Mouse (Mus musculus): ENCODE measurements around the gene Ruvbl2. TPM values are rescaled to one million over a fixed set of nuclear protein-coding genes. Genes with fewer than 3 reads are reported as not detected.
"Not testable (repeated sequence)": the region's sequence is repeated elsewhere in the genome, so short reads cannot be mapped to it uniquely, and the experiment has no call there.

The Ruvbl2 gene
- polyA plus RNA-seq (2016; fragmentation: Nextera tagmentation; extraction: Ambion mirVana) = 227 TPM in 2 replicates

DNA sequence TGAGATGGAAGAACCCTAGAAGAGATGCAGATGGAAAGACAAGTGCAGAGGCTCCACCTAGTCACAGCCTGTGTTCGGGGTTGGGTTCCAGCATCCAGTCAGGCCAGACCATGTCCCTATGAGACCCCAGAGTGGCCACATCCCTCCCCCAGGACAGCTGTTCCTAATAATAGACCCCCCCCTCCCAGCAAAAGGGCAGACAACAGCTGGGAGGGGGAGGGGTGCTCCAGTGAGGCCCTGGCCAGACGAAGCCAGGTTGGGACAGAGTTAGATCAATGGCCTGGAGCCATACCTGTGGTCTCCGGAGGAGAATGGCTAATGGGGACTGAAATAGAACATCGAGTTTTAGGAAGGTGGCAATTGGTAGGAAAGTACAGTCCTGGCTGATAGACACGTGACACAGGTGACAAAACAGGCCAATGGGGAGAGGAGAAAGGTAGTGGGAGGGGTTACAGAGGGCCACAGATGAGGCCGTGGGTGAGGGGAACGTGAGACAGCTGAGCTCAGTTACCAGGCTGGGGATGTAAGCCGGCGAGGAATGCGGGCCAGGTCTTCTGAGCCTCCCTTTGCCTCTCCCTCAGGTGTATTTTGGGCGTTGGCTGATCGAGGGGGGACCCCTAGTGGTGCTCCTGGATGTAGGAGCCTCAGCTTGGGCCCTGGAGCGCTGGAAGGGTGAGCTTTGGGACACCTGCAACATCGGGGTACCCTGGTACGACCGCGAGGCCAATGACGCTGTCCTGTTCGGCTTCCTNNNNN, at the start of gene Ruvbl2:
TSS of gene Ruvbl2 (minus strand) at position 576 of the 756 bp plus-strand sequence.
- H3K27me3 ChIP-seq (replicated peaks; ENCODE audit: low read depth, poor library complexity, severe bottlenecking) = no peaks in the 10 kb centered on the region
- H3K27ac ChIP-seq (replicated peaks) = peak within 1 kb of the TSS; percentile 62

DNA sequence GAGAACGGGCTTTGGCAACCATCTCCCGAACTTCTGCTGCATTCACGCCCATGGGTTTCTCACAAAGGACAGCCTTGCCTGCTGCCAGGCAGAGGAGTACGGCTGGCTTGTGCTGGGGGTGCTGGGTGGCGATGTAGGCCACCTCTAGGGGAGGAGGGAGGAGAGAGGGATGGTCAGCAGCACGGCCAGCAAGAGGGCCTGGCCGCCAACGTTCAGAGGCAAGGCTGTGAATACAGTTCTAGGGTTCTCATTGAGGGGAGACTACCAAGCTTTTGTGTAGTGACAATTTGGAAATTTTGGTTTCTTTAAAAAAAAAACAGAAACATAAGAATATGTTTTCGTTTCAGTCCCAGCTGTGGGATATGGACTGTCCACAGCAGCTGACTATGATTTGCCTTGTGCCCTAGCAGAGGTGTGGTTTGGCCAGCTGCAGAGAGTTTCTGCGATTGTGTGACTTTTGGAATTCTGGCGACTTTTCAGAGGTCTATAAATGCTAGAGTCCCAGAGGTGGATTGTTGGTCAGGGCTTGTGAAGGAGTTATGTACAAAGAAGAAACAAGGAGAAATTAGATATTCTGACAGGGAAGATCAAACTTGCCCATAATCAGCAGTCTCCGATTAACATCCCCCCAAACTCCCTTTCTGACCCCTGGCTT, 49.0 kb upstream of the Ruvbl2 start, which contains the start of gene Gm45808:
TSS of gene Gm45808 (minus strand) at position 51 of the 655 bp plus-strand sequence.
- Histone ChIP-seq H3K9me3 (no peaks in the 10 kb centered on the region), H3K4me3 (no peak within 1 kb of the TSS; the same call in 1 of the 2 replicates), H3K36me3 (replicated peaks) (peaks cover 8% of the 10 kb centered on the region), H3K4me1 (peaks cover 44% of the 10 kb centered on the region), H3K27me3 (replicated peaks; ENCODE audit: low read depth, poor library complexity, severe bottlenecking) (no peaks in the 10 kb centered on the region), H3K27ac (replicated peaks) (no peak within 1 kb of the TSS)
- no peak for DNase-seq (ENCODE audit: low spot score)
- WGBS = 85% methylated on average over 12 of the region's 12 CpGs

More for the DNA sequence above, at the start of gene Ruvbl2:
- no peaks in the 10 kb centered on the region for H3K9me3 ChIP-seq
- peak within 1 kb of the TSS; percentile 42 for H3K4me3 ChIP-seq
- H3K4me1 ChIP-seq = peaks cover 45% of the 10 kb centered on the region
- peak; percentile 65 for DNase-seq (ENCODE audit: low spot score)
- 19% methylated on average over 19 of the region's 19 CpGs for WGBS
- H3K36me3 ChIP-seq (replicated peaks) = peaks cover 33% of the 10 kb centered on the region

DNA sequence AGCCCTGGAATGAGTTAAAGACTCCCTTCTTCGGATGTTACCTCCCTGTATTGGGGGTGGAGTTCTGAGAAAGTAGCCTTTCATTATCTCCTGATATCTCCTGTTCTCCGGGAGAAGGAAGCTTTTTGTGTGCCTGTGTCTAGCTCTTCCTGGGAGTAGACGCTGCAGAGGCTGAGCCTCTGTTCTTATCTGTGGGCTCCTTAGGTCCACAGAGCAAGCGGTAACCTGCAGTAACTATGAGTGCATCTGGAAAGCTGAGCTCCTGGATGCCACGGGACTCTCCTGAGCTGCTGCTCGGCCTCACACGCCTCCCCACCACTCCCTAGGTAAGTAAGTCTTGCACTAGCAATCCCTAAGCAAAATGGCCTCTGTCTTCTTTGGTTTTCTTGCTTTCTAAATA, 48.3 kb upstream of the Ruvbl2 start:
- peaks cover 37% of the 10 kb centered on the region for H3K4me1 ChIP-seq
- H3K36me3 ChIP-seq (replicated peaks) = peaks cover 6% of the 10 kb centered on the region; the same call in 1 of the 2 replicates
- H3K9me3 ChIP-seq = no peaks in the 10 kb centered on the region
- H3K27ac ChIP-seq (replicated peaks) = no peak overlapping the region
- no peak for DNase-seq (ENCODE audit: low spot score)
- H3K27me3 ChIP-seq (replicated peaks; ENCODE audit: low read depth, poor library complexity, severe bottlenecking) = no peaks in the 10 kb centered on the region
- no peak overlapping the region for H3K4me3 ChIP-seq
- WGBS = 82% methylated on average over 7 of the region's 7 CpGs

DNA sequence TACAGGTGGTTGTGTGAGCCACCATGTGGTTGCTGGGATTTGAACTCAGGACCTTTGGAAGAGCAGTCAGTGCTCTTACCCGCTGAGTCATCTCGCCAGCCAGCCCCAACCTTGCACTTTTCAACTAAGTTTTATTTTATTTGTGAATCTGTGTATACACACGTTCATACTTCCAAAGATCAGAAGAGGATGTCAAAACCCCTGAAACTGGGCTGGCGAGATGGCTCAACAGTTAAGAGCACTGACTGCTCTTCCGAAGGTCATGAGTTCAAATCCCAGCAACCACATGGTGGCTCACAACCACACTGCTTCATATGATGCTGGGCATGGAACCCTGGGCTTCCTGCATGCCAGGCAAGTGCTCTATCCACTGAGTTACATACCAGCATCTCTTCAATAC, 47.1 kb upstream of the Ruvbl2 start:
- H3K27ac ChIP-seq (replicated peaks); H3K9me3 ChIP-seq; H3K27me3 ChIP-seq (replicated peaks; ENCODE audit: low read depth, poor library complexity, severe bottlenecking); H3K36me3 ChIP-seq (replicated peaks); H3K4me3 ChIP-seq; DNase-seq (ENCODE audit: low spot score): not testable (repeated sequence)
- H3K4me1 ChIP-seq = peaks cover 25% of the 10 kb centered on the region
- 91% methylated on average over 5 of the region's 5 CpGs for WGBS

DNA sequence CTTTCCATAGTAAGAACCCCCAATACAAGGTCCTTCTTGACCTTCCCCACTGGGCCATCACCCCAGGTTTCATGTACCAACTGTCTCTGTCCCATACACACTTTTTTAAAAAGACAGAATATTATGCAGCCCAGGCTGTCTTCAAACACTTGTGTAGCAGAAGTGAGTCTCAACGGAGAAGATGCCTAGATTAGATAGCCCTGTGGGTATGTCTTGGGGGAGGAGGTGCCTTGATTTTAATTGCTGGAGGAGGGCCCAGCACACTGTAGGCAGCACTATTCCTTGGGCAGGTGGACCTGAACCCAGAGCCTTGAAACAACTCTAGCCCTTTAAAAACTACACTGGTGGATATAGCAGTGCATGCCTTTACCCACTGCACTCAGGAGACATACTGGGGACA, 44.3 kb upstream of the Ruvbl2 start:
- no peak for DNase-seq (ENCODE audit: low spot score)
- peaks cover 14% of the 10 kb centered on the region for H3K36me3 ChIP-seq (replicated peaks)
- 0 out of 2 replicates have a peak overlapping the region, but pooled peaks have one; percentile 6 for H3K27ac ChIP-seq (replicated peaks)
- H3K4me3 ChIP-seq = no peak overlapping the region
- no peaks in the 10 kb centered on the region; the same call in 1 of the 2 replicates for H3K4me1 ChIP-seq
- H3K27me3 ChIP-seq (replicated peaks; ENCODE audit: low read depth, poor library complexity, severe bottlenecking) = no peaks in the 10 kb centered on the region
- no peaks in the 10 kb centered on the region for H3K9me3 ChIP-seq
- WGBS = 74% methylated on average over 1 of the region's 1 CpGs

DNA sequence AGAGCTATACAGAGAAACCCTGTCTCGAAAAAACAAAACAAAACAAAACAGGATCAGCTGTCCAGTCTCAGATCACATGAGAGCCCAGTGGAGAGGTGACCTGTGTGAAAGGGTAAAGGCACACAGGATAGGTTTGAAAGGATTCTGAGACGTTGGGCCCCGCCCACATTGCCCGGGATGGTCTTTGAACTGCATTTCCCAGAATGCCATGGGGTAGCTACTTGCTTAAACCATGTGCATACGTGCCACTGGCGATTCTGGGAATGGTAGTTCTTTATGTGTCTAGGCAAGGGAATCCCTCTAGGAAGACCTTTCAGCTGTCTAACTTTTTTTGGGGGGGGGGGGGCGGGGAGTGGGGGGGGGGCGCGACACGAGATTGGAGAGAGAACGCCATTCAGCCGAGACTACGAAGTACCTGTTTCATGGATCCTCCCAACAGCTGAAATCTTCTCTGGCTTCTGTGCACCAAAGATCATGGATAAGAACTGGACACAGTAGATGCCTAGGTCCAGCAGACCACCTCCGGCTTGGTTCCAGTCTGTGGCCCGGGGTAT, 43.6 kb upstream of the Ruvbl2 start, which contains the start of gene Tulp2:
TSS of gene Tulp2 (plus strand) at position 504 of the 554 bp plus-strand sequence.
- DNase-seq (ENCODE audit: low spot score) = peak; percentile 56
- Histone ChIP-seq H3K27ac (replicated peaks) (0 out of 2 replicates have a peak within 1 kb of the TSS, but pooled peaks have one; percentile 6), H3K27me3 (replicated peaks; ENCODE audit: low read depth, poor library complexity, severe bottlenecking) (no peaks in the 10 kb centered on the region), H3K9me3 (no peaks in the 10 kb centered on the region), H3K4me1 (no peaks in the 10 kb centered on the region), H3K36me3 (replicated peaks) (peaks cover 14% of the 10 kb centered on the region), H3K4me3 (no peak within 1 kb of the TSS)
- WGBS = 52% methylated on average over 15 of the region's 15 CpGs

DNA sequence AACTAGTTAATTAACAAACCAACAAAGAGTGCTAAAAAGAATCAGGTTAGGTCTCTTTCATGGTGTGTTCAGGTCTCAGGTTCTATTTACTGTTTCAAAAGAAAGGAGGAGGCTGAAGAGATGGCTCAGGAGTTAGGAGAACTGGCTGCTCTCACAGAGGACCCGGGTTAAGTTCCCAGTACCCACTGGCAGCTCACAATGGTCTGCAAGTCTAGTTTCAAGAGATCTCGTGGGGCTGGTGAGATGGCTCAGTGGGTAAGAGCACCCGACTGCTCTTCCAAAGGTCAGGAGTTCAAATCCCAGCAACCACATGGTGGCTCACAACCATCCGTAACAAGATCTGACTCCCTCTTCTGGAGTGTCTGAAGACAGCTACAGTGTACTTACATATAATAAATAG, 42.4 kb upstream of the Ruvbl2 start:
- not testable (repeated sequence) for DNase-seq (ENCODE audit: low spot score); H3K27me3 ChIP-seq (replicated peaks; ENCODE audit: low read depth, poor library complexity, severe bottlenecking); H3K27ac ChIP-seq (replicated peaks); H3K4me1 ChIP-seq; H3K9me3 ChIP-seq; H3K4me3 ChIP-seq
- H3K36me3 ChIP-seq (replicated peaks) = peaks cover 11% of the 10 kb centered on the region
- 72% methylated on average over 4 of the region's 4 CpGs for WGBS

DNA sequence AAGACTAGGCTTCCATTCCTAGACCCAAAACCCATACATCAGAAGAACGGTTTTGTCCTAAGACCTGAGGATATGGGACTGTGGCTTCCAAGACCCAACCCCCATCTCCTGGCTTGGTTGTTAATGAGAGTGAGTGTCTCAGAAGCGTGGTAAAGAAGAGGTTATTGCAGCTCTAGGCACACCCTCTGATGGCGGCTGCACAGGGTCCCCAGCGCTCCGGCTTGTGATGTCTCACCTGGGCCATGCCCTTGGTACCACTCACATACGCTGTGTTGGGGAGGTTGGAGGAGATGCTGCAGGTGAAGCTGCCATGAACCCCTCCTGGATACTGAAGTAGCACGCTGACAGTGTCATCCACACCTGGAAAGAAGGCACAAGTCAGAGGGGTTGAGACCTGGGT, 40.9 kb upstream of the Ruvbl2 start:
- H3K27ac ChIP-seq (replicated peaks) = no peak overlapping the region
- no peaks in the 10 kb centered on the region for H3K27me3 ChIP-seq (replicated peaks; ENCODE audit: low read depth, poor library complexity, severe bottlenecking)
- H3K4me3 ChIP-seq = no peak overlapping the region
- 0 out of 2 replicates have a peak, but pooled peaks cover 6% of the 10 kb centered on the region for H3K4me1 ChIP-seq
- peaks cover 9% of the 10 kb centered on the region for H3K36me3 ChIP-seq (replicated peaks)
- no peaks in the 10 kb centered on the region for H3K9me3 ChIP-seq
- no peak for DNase-seq (ENCODE audit: low spot score)
- WGBS = 94% methylated on average over 7 of the region's 7 CpGs

DNA sequence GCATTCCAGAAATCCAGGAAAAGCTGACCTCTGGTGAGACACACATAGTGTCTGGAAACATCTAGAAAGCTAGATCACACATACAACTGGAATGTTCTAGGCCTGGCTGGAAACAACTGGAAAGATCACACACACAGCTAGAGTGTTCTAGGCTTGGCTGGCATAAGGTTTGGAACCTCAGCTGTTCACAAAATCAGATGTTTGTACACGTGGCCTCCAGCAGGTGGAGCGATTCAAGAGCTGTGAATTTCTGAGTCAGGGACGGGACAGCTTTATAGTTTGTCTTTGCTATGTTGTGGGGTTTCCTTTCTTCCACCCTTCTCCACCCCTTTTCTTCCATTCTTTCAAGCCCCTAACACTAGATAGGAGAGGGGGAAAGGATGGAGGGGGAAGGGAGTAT, 39.1 kb upstream of the Ruvbl2 start:
- no peak overlapping the region for H3K4me3 ChIP-seq
- 17% methylated on average over 3 of the region's 3 CpGs for WGBS
- no peak overlapping the region for H3K27ac ChIP-seq (replicated peaks)
- H3K9me3 ChIP-seq = no peaks in the 10 kb centered on the region
- H3K27me3 ChIP-seq (replicated peaks; ENCODE audit: low read depth, poor library complexity, severe bottlenecking) = no peaks in the 10 kb centered on the region
- DNase-seq (ENCODE audit: low spot score) = peak; percentile 55
- peaks cover 11% of the 10 kb centered on the region for H3K36me3 ChIP-seq (replicated peaks)
- 0 out of 2 replicates have a peak, but pooled peaks cover 6% of the 10 kb centered on the region for H3K4me1 ChIP-seq

DNA sequence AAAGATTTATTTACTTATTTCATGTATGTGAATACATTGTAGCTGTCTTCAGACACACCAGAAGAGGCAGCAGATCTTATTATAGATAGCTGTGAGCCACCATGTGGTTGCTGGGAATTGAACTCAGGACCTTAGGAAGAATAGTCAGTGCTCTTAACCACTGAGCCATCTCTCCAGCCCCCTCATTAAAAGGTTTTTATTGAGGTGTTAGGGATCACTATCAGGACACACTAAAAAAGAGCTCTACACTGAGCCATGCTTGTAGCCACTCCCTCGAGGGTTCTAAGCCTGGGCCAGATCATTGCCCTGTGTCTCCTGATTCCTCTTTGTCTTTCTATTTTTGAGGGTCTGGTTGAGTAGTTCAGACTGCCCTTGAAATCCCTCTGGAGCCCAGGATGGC, 38.6 kb upstream of the Ruvbl2 start:
- H3K4me1 ChIP-seq = 0 out of 2 replicates have a peak, but pooled peaks cover 6% of the 10 kb centered on the region
- no peak for DNase-seq (ENCODE audit: low spot score)
- H3K4me3 ChIP-seq = no peak overlapping the region
- H3K36me3 ChIP-seq (replicated peaks) = peaks cover 11% of the 10 kb centered on the region
- no peaks in the 10 kb centered on the region for H3K27me3 ChIP-seq (replicated peaks; ENCODE audit: low read depth, poor library complexity, severe bottlenecking)
- H3K9me3 ChIP-seq = no peaks in the 10 kb centered on the region
- 72% methylated on average over 1 of the region's 1 CpGs for WGBS
- H3K27ac ChIP-seq (replicated peaks) = no peak overlapping the region

DNA sequence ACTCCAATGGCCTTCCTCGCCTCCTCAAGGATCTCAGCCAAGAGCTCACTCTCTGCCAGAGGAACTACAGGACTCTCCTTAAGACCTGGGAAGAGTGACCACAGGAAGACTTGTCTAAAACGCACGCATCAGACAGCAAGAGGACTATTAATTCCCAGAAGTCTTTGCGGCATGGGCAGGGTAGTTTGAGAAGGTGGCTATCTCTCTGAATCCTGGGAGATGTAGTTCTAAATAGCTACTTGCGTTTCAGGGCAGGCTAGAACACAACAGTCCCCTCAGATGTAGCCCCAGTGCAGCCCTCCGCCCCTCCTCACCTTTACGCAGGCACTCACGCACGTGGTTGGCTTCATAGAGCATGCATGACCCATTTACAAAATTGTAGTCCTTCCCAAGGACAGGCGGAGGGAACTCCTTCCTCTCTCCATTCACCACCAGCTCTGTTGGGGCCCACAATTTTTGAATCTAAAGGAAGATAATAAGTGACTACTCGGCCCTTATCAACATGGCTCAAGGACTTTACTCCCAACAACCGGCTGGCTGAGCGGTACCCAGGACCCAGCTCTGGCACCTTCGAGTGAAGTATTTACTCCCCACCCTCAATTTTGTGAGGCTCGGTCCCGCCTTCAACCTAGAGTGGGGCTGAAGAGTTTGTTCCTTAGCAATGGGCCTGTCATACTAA, 37.5 kb upstream of the Ruvbl2 start:
- H3K36me3 ChIP-seq (replicated peaks) = peaks cover 11% of the 10 kb centered on the region
- 71% methylated on average over 16 of the region's 16 CpGs for WGBS
- H3K4me1 ChIP-seq = 0 out of 2 replicates have a peak, but pooled peaks cover 6% of the 10 kb centered on the region
- H3K27me3 ChIP-seq (replicated peaks; ENCODE audit: low read depth, poor library complexity, severe bottlenecking) = no peaks in the 10 kb centered on the region
- H3K27ac ChIP-seq (replicated peaks) = peak overlapping the region; percentile 57; the same call in 1 of the 2 replicates
- H3K9me3 ChIP-seq = no peaks in the 10 kb centered on the region
- H3K4me3 ChIP-seq = peak overlapping the region; percentile 40; the same call in 1 of the 2 replicates
- no peak for DNase-seq (ENCODE audit: low spot score)

DNA sequence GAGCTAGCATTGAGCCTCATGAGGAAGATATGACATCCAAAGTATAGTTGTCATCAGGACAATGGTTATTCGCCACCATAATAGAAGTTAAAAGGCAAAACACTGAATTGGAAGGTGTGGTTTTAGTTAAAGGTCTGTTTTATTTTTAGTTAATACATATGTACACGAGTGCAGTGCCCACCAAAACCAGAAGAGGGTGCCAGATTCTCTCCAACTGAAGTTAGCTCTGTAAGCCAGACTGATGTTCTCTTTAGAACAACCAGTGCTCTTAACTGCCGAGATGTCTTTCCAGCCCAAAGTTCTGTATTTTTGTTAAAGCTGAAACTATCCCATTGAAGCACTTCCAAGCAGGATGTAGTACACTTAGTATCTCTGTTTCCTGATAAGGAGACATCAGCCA, 33.0 kb upstream of the Ruvbl2 start:
- Histone ChIP-seq H3K36me3 (replicated peaks) (0 out of 2 replicates have a peak, but pooled peaks cover 3% of the 10 kb centered on the region), H3K9me3 (no peaks in the 10 kb centered on the region), H3K27ac (replicated peaks) (no peak overlapping the region), H3K27me3 (replicated peaks; ENCODE audit: low read depth, poor library complexity, severe bottlenecking) (no peaks in the 10 kb centered on the region), H3K4me1 (peaks cover 18% of the 10 kb centered on the region), H3K4me3 (no peak overlapping the region)
- 14% methylated on average over 3 of the region's 3 CpGs for WGBS
- DNase-seq (ENCODE audit: low spot score) = peak; percentile 64

Data from embryonic facial prominence, embryonic 10.5 days (tissue).